Mouse (Mus musculus) megakaryocyte-erythroid progenitor cell, adult 5-6 weeks (primary cell): ENCODE results near the gene Snn. TPM values are rescaled to one million over a fixed set of nuclear protein-coding genes. Genes with fewer than 3 reads are reported as not detected.
"Not testable (repeated sequence)": the region's sequence is repeated elsewhere in the genome, so short reads cannot be mapped to it uniquely, and the experiment has no call there.

Experiments used
- ATAC-seq: replicated peaks from 2 replicates; pipeline ENCODE4 v1.8.0; 2016; ENCODE audit warnings: mild to moderate bottlenecking, inconsistent platforms; ENCODE audit not compliant: severe bottlenecking, poor library complexity, low FRiP score, low TSS enrichment
- total RNA-seq, 2 experiments: library from RNA; stranded (forward) in 1 of 2; stranded (reverse) in 1 of 2; fragments of 200-1000, 215-1000 nt in 1 of 2; fragments of >200 nt in 1 of 2; fragmentation: Nextera tagmentation in 1 of 2; gene quantifications; 2 replicates each; pipeline ENCODE4 v1.2.3; 2014 to 2017

The Snn gene
- total RNA-seq (2014; fragmentation: Nextera tagmentation): 0.52 and 7.4 TPM in 2 replicates
- total RNA-seq (2017): 0.09 and 1.6 TPM in 2 replicates

DNA sequence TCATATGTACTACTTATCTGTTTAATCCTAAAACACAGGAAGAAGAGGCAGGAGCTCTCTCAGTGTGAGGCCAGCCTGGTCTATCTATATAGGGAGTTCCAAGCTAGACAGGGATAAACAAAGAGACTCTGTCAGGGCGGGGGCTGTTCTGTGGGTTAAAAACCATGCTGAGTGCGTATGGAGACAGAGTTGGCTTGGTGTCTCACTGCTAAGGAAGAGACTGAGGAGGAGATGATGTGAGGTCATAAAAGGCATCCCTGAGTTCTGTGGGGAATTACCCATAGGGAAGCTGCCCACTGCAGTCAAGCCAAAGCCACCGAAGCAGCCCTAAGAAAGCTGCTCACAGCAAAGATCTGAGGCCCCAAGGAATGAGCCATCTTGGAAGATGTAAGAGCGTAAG is at the start of gene Snn:
Snn (plus strand) TSS at position 301 of the 400 bp plus-strand sequence.
- ATAC-seq: no peak

DNA sequence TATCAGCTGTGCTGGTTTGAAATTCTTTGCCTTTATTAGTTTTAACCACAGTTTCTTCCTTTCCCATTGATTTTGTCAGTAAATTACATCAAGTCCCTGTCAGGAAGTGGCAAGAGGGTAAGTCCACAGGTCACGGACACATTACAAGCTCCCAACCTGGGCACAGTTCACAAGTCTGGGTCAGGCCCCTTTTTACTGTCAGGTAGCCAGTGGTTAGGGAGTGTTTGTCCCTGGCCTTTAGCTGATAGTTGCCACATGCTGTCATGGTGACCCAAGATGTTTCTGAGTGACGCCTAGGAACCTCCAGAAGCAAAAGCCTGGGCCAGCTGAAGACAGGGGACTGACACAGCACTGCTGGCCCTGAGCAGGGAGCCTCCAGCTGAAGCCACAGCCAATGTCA is 49.5 kb upstream of the Snn start:
- no peak for ATAC-seq

DNA sequence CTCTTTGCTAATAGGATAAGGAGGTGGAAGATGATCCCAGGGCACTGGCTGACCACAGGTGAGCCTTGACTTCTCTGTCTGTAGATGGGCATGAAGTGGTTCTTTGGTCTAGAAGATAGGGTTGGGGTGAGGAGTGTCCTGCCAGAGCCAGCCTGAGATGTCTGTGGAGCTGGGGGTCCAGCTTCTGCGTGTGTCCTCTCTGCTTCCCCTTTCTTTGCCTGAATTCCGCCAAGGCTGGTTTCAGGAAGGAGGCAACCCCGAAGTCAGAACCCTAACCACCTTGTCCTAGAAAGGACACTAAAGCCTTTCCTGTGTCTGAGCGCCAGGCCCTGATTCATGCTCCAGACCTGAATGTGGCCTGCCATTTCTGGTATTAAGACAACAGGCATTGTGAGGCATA is 48.8 kb upstream of the Snn start:
- no peak for ATAC-seq

DNA sequence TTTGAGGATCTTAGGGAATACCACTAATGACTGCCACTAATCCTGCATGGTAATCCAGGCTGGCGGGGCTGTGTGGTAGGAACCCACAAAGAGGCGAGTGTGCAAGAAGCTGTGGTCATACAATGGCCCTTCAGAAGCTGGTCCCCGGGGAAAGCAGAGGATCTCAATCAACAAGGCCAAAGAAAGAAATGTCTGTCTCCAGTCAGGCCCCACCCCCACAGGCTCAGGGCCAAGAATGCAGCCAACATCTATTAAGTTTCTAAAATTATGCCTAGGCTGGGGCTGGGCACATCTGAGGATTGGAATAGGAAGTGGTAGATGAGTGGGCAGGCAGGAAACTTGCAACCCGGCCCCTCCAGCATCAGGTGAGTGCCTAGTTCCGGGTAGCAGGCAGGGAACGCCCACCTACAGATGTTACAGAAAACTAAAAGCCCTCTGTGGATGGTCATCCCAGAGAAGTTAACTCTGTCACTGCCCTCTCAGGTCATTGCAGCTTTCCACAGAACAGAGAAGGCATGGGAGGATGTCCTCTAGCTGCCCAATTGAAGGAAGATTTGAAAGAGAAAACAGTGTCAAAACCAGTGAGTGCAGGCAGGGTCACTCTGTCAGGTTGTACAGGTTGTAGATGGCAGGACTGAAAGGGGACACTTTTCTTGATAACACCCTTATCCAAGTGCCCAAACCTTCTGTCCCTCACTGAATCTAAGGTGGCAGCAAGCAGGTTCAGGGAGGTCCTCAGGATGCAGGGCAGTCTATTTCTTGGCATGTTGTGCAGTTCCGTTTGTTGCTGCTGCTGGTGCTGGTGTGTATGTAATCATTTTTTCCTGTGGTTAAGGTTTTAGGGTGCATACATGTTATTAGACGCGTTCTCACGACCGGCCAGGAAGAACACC is 47.9 kb upstream of the Snn start:
- peak; percentile 40 for ATAC-seq

DNA sequence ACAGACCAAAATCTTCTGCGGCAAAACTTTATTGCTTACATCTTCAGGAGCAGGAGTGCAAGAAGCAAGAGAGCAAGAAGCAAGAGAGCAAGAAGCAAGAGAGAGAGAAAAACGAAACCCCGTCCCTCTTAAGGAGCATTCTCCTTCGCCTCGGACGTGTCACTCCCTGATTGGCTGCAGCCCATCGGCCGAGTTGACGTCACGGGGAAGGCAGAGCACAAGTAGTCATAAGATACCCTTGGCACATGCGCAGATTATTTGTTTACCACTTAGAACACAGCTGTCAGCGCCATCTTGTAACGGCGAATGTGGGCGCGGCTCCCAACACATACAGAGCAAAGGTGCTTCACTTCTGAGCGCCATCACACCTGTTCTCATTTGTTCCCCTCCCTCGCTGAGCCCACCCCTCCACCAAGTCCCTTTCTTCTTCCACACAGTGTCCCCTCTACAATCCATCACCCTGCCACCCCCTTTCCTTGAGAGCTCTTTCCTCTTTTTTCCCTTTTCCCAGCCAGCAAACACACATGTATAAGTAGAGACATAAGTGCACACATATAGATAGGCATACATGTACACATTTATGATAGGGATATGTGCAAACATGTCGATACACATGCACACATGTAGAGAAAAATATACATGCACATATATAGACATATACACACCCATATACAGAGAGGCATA is 47.1 kb upstream of the Snn start:
- ATAC-seq: not testable (repeated sequence)

DNA sequence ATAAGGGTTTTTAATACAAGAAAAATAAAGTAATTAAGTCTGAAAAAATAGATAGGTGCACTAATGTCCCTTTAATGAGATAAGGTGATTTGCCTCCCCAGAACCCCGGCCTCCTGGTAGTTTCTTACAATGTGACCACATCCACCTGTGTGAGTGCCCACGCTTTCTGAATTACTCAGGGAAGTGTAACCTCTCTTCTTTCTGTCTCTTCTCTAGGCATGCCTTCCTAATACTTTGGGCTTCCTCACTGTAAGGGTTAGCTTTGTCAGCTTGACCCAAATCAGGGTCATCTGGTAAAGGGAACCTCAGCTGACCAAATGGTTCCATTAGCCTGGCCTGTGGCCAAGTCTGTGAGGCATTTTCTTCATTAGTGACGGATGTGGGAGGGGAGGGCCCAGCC is 46.3 kb upstream of the Snn start:
- no peak for ATAC-seq

DNA sequence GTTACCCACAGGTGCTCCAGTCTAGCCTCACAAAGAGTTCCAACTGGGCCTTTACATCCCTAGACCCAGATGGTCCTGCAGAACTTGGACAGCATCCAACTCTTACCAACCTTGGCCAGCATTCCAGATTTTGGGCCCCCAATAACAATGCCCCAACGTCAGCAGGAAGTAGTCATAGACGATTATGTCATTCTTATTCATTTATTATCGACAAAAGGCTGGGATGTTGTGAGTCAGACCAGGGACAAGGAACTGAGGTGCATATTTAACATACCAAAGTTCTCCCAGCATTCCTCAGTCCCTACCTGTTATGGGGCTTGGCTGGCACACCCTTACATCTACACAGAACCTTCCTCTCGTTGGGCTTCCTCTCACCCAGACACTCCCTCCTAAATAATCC is 44.4 kb upstream of the Snn start:
- no peak for ATAC-seq

DNA sequence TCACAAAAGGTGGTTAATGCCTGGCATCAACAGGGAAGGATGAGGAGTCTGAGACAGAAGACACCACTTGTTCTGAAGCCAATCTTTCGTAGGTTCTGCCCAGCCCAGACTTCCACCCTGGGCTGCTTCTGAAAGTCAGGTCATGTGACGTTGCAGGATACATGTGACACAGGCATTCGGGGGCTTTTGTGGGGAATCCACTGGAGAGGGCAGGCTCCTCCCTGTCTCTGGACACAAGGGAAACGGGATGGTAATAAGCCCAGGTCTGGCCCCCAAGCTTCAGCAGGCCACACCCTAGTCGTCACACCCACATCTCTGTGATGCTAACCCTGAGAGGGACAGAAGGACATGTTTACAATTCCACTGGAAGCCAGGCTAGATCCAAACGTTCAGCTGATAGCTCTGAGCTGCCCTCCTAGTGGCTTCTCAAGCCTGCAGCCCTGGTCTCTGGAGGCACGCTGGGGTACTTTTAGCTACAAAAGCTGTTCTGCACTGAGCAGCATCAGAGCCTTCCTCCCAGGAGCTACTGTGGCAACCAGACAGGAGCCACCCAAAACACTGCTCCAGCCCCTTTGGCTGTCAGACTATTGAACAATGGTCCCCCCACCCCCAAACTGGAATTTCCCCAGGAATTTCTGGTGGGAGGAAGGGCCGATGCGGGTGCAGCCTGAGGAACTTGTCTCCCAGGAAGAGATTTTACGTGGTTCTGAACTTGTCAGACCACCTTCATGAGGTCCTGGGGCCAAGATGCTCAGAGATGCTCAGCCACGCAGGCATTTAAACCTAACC is 42.7 kb upstream of the Snn start:
- no peak for ATAC-seq

DNA sequence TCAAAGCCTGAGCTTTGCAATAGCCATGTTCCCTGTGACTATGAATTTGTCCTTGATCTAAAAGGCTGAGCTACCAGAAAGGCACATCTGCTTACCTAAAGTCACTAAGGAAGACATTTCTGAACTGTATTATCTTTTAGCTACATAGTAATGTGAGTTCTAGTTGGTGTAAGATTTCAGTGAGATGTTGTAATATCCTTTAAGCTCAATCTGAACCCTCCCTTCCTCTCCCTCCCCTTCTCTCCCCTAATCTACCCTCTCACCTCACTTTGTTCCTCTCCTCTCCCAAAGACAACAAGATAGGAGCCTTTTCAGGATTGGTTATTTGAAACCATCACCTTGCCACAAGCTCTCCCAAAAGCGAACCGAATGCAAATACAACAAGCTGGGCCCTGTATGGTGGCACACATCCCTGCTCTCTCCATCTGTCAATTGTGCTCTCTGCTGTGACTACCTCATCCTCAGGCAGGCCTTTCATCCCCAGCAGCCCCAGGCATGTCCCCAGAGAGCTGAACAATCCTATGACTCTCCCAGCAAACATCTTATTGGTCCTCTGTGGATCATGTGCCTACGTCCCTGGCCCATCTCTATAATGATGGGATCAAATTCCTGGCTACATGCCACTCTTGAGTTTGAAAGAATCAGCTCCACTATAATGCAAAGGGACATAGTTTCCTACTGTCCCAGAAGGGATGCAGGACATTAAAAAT is 39.2 kb upstream of the Snn start:
- ATAC-seq: no peak

DNA sequence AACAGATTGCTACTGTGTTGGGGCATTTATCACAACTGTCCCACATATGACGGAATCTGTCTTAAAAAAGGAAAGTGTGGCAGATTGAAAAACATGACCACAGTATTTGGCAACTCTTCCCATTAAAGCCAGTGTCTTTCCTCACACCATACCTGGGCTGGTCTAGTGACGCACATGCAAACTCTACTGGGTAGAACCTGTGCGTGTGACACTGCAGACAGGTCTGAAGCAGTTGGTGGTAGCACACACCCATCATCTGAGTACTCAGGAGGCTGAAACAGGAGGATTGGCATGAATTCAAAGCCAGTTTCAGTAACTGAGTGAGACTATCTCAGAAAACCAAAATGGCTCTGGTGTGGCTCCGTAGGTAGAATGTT is 38.6 kb upstream of the Snn start:
- no peak for ATAC-seq

DNA sequence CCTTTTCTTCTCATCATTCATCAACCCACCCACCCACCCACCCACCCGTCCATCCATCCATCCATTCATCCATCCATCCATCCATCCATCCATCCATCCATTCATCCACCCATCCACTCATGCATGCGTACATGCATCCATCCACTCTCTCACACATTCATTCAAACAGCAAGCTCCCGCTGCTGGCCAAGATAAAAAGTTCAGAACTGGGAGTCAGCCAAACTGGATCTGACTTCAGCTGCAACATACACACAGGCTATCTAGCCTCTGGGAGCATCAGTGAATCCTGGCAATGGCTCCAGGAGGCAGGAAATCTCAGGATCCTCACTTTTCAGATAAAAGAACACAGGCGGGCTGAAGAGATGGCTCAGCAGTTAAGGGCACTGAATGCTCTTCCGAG is 37.1 kb upstream of the Snn start:
- no peak for ATAC-seq

DNA sequence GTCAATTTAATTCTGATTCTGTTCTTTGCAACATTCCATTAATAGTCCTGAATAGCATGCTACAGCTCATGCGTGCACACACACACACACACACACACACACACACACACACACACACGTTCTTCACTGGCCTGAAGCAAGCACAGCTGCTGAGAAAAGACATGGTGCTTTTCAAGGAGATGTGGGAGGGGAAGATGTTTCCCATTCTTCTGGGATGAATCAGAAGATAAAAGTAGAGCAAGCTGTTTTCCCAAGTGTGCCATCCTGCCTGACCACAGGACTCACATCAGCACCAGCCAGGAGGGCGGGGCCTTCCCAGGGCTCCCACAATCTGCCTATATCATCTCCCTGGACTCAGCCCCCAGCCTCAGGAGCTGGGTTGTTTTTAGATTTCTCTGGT is 35.9 kb upstream of the Snn start:
- no peak for ATAC-seq

DNA sequence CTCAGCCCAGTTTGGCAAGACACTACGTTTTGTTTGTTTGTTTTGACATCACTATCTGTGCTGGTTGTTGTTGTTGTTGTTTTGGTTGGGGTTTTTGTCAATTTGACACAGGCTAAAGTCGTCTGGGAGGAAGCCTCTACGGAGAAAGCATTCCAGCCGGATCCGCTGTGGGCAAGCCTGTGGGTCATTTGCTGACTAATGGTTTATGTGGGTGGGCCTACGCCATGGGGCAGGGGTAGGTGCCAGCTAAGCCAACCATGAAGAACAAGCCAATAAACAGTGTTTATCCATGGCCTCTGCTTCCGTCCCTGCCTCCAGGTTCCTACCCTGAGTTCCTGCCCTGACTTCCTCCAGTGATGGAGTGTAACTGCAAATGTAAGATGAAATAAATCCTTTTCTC is 32.5 kb upstream of the Snn start:
- ATAC-seq: no peak

DNA sequence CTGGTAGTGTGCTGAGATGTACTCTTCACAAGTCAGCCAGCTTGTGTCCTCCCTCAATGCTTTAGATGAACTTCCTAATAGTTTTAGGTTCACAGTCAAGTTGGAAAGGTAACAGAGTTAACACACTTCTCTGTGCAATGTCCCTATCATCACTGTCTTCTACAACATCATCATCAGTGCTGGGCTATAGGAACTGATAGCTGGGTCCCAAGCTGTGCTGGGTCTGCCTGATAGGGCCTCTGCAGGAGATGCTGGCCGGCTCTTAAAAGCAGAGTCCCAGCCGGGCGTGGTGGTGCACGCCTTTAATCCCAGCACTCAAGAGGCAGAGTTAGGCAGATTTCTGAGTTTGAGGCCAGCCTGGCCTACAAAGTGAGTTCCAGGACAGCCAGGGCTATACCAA is 29.9 kb upstream of the Snn start:
- peak; percentile 53; the same call in 1 of the 2 replicates for ATAC-seq

DNA sequence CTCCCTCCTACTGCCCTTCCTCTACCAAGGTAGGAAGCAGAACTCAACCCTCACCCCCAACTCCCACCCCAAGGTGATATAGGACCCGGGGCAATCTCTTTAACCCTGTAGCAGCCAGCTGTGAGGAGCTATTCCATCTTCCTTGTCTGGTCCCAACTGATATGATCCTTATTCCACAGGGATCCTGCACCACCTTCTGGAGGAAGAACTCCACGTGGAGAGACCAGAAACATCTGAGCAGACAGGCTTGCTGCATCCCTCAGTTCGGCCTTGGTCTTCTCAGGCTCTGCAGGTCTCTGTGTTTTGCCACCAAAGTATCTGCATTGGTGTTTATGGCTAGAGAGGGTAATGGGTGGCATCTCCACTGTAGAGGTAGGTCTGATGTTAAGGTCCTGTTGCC is 29.4 kb upstream of the Snn start:
- ATAC-seq: no peak

DNA sequence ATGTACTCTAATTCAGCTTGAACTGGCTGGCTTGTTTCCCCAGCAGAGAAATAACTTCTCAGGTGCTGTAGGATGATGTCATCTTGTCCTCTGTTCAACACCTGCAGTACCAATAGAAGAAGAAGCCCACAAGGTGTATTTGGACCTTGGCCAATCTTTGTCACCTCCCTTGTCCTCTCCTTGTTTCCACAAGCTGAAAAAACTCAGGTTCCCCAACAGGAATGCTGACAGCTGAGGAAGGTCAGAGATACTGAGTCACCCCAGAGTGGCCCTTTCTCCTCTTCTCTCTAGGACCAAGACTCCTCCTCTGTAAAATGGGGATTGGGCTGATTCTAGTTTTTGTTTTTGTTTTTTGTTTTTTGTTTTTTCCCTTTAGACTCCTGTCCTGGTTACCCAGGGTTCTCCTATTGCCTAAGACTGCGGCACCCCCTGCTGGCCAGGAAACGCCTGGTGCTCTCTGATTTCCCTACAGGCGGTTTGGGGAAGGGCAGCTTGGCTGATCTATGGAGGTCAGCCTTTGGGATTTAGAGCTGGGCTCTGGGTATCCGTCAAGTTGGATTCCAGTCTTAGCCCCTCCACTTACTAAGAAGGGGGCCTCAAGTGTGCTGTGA is 26.4 kb upstream of the Snn start:
- ATAC-seq: peak; percentile 95

DNA sequence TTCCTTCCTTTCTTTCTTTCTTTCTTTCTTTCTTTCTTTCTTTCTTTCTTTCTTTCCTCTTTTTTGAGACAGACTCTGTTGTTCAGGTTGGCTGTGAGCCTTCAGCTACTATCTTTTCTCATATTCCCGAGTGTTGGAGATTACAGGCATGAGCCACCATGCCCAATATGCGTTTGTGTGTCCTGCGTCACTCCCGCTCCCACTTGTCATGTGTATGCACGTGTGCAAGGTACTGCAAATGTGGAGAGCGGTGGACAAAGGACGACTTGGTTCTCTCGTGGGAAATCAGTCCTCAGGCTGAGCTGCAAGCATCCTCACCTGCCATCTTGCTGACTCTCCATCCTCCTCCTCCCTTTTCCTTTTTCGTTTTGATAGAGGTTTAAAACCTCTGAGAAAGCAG is 25.5 kb upstream of the Snn start:
- ATAC-seq: no peak

DNA sequence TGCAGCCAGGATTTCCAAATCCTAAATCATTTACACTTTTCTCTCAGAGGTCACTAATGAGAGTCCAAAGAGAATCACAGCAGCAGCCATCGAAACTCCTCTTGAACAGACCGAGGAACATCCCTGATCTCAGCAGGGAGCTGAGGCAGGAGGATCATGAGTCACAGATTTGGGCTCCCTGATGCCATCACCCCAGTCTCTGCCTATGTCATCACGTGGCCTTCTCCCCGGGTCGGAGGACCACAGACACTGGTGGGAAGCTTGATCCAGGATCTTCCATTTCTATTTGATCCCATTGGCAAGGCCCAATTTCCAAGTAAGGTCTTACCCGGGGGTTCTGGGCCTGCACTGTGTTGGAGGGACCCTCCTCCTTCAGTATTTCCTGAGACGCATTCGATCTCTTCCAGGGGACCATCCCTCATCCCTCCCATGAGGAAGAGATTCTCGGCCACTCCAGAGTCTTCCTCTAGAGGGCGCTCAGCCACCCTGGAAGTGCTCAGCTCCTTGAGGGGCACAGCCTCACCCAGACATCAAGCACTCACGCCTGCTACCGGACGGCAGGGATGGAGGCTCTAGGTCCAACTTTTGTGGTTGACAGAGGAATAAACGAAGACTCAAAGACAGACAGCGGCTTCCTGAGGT is 24.8 kb upstream of the Snn start:
- ATAC-seq: peak; percentile 87

DNA sequence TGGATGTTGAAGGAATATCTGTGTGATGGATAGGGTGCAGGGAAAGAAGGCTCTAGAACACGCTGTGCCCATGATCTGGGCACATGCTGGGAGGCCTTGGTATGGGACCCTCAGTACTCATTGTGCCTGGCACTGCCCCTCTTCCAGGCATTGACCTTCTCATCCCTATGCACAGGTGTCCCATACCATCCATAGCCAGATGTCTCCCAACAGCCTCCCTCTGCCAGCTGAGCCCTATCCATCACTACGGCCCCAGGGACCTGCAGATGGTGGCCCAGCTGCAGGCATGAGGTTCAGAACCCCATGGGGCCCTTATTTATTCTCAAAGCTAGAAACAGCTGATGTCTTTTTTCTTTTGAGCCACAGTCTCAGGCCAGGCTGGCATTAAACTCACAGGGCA is 20.1 kb upstream of the Snn start:
- no peak for ATAC-seq
